Mouse (Mus musculus): ENCODE results near the gene Cntnap1. TPM values are rescaled to one million over a fixed set of nuclear protein-coding genes. Genes with fewer than 3 reads are reported as not detected.

Cntnap1 gene
- polyA plus RNA-seq, 1 experiment from 2014 or later = 0.39 TPM

DNA sequence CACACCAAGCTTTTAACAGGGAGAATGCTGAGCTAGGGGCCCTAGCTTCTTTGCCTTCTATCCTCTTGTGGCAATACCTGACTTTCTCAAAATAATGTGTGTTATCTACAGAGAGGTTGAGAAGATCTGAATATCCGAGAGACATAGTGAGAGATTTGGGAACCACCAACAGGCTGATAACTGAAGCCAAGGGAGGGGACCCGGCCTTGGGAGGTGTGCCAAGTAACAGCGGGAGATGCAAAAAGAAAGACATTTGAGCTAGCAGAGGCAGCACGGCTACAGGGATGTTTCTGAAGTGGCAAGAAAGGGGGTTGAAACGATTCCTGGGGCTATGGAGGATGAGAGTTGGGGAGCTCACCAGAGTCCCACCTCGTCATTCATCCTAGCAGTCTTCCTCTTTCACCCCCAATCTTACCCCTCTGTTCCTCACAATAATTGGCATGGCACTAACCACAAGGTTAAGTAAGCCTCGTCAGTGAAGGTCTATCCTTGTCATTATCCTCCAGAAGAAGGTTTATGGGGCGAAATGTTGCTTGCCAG lies 59.1 kb downstream of the Cntnap1 start:
- no peaks in the 10 kb centered on the region; the same call in 1 of the 2 replicates for H3K27me3 ChIP-seq (replicated peaks; ENCODE audit: control insufficient read depth, insufficient read depth, low read length)
- ATAC-seq = no peak
- H3K27ac ChIP-seq (ENCODE audit: low read depth, low read length) = peak overlapping the region; percentile 53; the same call in 1 of the 2 replicates
- peaks cover 7% of the 10 kb centered on the region for H3K4me1 ChIP-seq (ENCODE audit: control insufficient read depth, insufficient read depth, low read length)
- no peak overlapping the region for H3K9ac ChIP-seq (ENCODE audit: low read length)
- H3K4me3 ChIP-seq (ENCODE audit: low read depth, low read length) = no peak overlapping the region
- no peaks in the 10 kb centered on the region for H3K36me3 ChIP-seq (ENCODE audit: control insufficient read depth, insufficient read depth, low read length)
- WGBS = 22% methylated on average over 8 of the region's 8 CpGs
- no peaks in the 10 kb centered on the region for H3K9me3 ChIP-seq (replicated peaks; ENCODE audit: control insufficient read depth, low read length)
- DNase-seq (ENCODE audit: low spot score) = no peak
- H3K4me2 ChIP-seq (ENCODE audit: low read length) = no peak overlapping the region

DNA sequence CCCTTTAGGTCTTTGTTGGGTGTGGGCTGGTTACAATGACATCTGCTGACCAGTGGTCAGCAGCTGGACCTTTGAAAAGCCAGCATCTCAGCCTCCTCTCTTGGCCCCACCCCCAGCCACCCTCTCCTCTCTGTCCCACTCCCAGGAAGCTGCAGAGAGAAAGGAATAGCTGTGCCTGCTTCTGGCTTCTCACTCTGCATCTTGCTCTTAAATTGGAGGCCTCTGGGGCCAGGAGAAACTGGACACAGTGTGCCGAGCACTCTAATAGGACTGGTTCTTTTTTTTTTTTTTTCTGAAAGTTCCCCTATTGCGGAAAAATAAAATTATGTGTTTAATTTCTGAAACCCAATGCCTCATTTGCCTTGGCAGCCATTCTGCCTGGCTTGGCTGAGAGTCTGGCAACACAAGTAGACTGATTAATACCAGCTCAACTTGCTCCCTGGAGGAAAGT lies 59.8 kb downstream of the Cntnap1 start:
- Histone ChIP-seq H3K9ac (ENCODE audit: low read length) (no peak overlapping the region), H3K27ac (ENCODE audit: low read depth, low read length) (peak overlapping the region; percentile 53; the same call in 1 of the 2 replicates), H3K27me3 (replicated peaks; ENCODE audit: control insufficient read depth, insufficient read depth, low read length) (no peaks in the 10 kb centered on the region; the same call in 1 of the 2 replicates), H3K4me1 (ENCODE audit: control insufficient read depth, insufficient read depth, low read length) (peaks cover 7% of the 10 kb centered on the region), H3K36me3 (ENCODE audit: control insufficient read depth, insufficient read depth, low read length) (no peaks in the 10 kb centered on the region), H3K4me3 (ENCODE audit: low read depth, low read length) (no peak overlapping the region), H3K4me2 (ENCODE audit: low read length) (no peak overlapping the region), H3K9me3 (replicated peaks; ENCODE audit: control insufficient read depth, low read length) (no peaks in the 10 kb centered on the region)
- no peak for ATAC-seq
- WGBS = 33% methylated on average over 2 of the region's 2 CpGs
- no peak for DNase-seq (ENCODE audit: low spot score)

DNA sequence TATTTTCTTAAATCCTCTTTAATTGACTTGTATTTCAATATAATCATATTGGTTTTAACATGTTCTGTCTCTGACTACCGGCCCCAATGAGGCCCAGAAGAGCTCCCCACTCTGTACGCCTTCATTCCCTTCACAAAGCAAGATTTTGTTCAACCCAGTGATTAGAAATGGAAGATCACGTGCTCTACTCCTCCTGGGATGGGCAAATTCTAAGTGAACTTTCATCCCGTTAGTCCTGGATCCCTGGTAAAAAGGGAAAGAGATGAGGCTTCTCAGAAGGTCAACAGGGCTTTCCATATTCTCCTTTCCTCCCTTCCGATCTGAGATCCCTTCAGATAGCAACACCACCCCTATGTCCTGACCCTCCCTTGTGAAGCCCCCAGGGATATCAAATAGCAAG lies 60.2 kb downstream of the Cntnap1 start:
- Histone ChIP-seq H3K4me2 (ENCODE audit: low read length) (no peak overlapping the region), H3K4me1 (ENCODE audit: control insufficient read depth, insufficient read depth, low read length) (peaks cover 7% of the 10 kb centered on the region), H3K9ac (ENCODE audit: low read length) (no peak overlapping the region), H3K27me3 (replicated peaks; ENCODE audit: control insufficient read depth, insufficient read depth, low read length) (no peaks in the 10 kb centered on the region; the same call in 1 of the 2 replicates), H3K4me3 (ENCODE audit: low read depth, low read length) (no peak overlapping the region), H3K9me3 (replicated peaks; ENCODE audit: control insufficient read depth, low read length) (no peaks in the 10 kb centered on the region), H3K36me3 (ENCODE audit: control insufficient read depth, insufficient read depth, low read length) (no peaks in the 10 kb centered on the region), H3K27ac (ENCODE audit: low read depth, low read length) (peak overlapping the region; percentile 44; the same call in 1 of the 2 replicates)
- DNase-seq (ENCODE audit: low spot score) (no peak), ATAC-seq (no peak)
- WGBS = 13% methylated on average over 5 of the region's 5 CpGs

DNA sequence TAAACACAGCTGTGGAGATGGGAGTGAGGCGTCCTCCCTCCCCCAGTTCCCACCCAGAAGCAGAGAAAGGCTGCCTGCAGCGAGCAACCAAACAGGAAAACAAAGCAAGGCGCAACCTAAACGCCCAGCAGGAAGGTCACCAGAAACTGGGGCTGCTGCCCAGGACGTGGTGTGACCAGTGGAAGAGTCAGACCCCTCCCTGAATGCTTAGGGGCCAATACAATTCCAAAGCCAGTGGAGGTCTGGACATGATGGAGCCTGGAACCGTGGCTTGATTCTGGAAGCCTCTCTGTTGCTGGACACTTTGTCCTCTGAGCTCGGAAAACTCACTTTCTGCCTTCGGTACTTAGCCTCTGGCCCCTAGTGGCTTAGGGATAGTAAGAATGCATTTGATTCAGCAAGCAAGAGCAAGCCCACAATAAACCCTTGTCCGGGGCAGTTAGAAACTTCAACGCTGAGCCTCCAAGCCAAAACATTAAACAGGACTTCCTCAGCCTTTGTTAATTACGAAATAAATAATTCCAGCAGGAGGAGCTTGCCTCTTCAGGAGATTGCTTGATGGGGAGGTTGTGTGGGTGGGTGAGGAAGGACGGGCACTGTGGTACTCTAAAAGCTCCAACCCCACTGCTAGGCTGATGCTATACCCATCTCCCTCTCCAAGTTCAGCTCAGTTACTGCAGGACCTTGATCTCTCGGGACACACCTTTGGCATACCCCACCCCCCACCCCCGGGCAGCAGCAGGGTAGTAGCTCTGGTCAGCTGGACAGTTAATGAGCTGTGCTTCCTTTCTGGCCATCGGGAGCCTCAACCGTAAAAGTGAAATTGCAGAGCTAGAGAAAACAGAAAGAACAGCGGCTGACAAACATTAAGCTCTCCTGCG lies 60.9 kb downstream of the Cntnap1 start:
- ATAC-seq (no peak), DNase-seq (ENCODE audit: low spot score) (no peak)
- no peak overlapping the region for H3K9ac ChIP-seq (ENCODE audit: low read length)
- H3K36me3 ChIP-seq (ENCODE audit: control insufficient read depth, insufficient read depth, low read length) = no peaks in the 10 kb centered on the region
- H3K27me3 ChIP-seq (replicated peaks; ENCODE audit: control insufficient read depth, insufficient read depth, low read length) = no peaks in the 10 kb centered on the region; the same call in 1 of the 2 replicates
- no peak overlapping the region for H3K4me2 ChIP-seq (ENCODE audit: low read length)
- H3K4me1 ChIP-seq (ENCODE audit: control insufficient read depth, insufficient read depth, low read length) = peaks cover 7% of the 10 kb centered on the region
- peak overlapping the region; percentile 44 for H3K27ac ChIP-seq (ENCODE audit: low read depth, low read length)
- H3K4me3 ChIP-seq (ENCODE audit: low read depth, low read length) = no peak overlapping the region
- no peaks in the 10 kb centered on the region for H3K9me3 ChIP-seq (replicated peaks; ENCODE audit: control insufficient read depth, low read length)
- WGBS = 16% methylated on average over 18 of the region's 18 CpGs

DNA sequence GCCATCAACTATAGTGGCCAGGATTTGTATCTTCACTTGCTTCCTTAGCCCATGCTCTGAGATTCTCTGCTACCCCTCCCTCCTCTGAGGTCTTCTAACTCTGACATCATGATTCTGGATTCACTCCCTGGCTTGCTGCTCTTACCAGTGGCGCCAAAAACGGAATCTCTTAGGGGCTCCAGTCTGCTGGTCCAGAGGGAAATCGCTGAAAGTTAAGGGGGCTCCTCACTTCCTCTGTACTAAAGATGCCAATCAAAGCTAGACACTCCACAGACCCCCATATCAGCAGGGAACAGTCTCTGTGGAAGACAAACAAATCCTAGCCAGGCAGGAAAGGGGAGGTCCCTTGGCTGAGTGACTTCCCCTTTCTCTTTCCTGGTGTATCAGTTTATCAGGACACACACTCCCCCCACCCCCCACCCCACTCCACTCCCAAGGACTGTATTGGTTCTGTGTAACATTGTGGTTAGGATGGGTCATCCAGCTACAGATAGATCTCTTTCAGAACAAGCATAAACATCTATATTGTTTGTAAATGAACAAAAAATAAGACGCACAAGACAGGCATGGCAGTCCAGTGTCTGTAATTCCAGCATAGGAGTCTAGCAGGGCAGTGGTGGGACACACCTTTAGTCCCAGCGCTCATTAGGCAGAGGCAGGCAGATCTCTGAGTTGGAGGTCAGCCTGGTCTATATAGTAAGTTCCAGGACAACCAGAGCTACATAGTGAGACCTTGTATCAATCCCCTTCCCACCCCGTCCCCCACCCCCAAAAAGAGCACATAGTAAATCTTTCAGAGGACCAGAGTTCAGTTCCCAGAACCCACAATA lies 61.9 kb downstream of the Cntnap1 start:
- Histone ChIP-seq H3K27me3 (replicated peaks; ENCODE audit: control insufficient read depth, insufficient read depth, low read length) (no peaks in the 10 kb centered on the region; the same call in 1 of the 2 replicates), H3K9me3 (replicated peaks; ENCODE audit: control insufficient read depth, low read length) (no peaks in the 10 kb centered on the region), H3K9ac (ENCODE audit: low read length) (no peak overlapping the region), H3K4me2 (ENCODE audit: low read length) (no peak overlapping the region), H3K4me1 (ENCODE audit: control insufficient read depth, insufficient read depth, low read length) (peaks cover 5% of the 10 kb centered on the region), H3K27ac (ENCODE audit: low read depth, low read length) (no peak overlapping the region), H3K4me3 (ENCODE audit: low read depth, low read length) (no peak overlapping the region), H3K36me3 (ENCODE audit: control insufficient read depth, insufficient read depth, low read length) (no peaks in the 10 kb centered on the region)
- DNase-seq (ENCODE audit: low spot score) = no peak
- WGBS = 60% methylated on average over 6 of the region's 6 CpGs
- ATAC-seq = no peak

DNA sequence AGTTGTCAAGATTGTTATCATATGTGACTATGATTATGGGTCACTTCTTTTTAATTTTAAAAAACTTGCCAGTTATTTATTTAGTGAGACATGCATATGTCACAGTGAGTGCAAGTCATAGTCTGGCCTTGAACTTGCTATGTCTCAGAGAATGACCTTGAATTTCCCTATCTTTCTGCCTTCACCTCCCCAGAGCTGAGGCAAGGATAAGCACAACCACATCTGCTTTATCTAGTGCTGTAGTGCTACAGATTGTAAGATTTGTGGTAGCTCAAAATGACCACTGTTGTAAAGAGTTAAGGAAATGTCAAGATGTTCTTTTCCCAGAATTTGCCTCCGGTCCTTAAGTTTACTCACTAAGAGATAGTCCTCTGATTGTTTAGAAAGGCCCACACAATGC lies 62.9 kb downstream of the Cntnap1 start:
- H3K4me1 ChIP-seq (ENCODE audit: control insufficient read depth, insufficient read depth, low read length) = peaks cover 5% of the 10 kb centered on the region
- H3K36me3 ChIP-seq (ENCODE audit: control insufficient read depth, insufficient read depth, low read length) = no peaks in the 10 kb centered on the region
- H3K4me3 ChIP-seq (ENCODE audit: low read depth, low read length) = no peak overlapping the region
- WGBS = 84% methylated on average over 1 of the region's 1 CpGs
- ATAC-seq (no peak), DNase-seq (ENCODE audit: low spot score) (no peak)
- no peaks in the 10 kb centered on the region; the same call in 1 of the 2 replicates for H3K27me3 ChIP-seq (replicated peaks; ENCODE audit: control insufficient read depth, insufficient read depth, low read length)
- no peaks in the 10 kb centered on the region for H3K9me3 ChIP-seq (replicated peaks; ENCODE audit: control insufficient read depth, low read length)
- no peak overlapping the region for H3K9ac ChIP-seq (ENCODE audit: low read length)
- no peak overlapping the region for H3K27ac ChIP-seq (ENCODE audit: low read depth, low read length)
- no peak overlapping the region for H3K4me2 ChIP-seq (ENCODE audit: low read length)

DNA sequence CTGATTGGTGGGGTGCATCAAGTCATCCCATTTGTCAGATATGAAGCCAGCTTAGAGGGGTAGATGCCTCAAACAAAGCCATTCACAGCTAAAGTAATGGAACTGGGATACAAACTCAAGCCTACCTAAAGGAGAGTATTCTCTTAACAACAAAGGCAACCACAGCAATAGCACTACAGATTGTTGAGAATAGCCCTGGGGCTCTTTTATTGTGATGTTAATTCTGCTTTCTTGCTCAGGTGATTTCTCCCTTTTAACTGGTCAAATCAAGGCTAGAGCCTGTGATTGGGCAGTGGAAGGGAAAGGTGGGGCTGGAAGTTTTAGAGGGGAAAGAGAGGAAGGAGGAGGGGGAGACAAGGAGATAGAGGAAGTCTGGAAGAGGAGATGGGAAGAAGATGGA lies 63.8 kb downstream of the Cntnap1 start:
- H3K27me3 ChIP-seq (replicated peaks; ENCODE audit: control insufficient read depth, insufficient read depth, low read length) = no peaks in the 10 kb centered on the region; the same call in 1 of the 2 replicates
- H3K4me3 ChIP-seq (ENCODE audit: low read depth, low read length) = no peak overlapping the region
- no peak for ATAC-seq
- DNase-seq (ENCODE audit: low spot score) = no peak
- H3K4me1 ChIP-seq (ENCODE audit: control insufficient read depth, insufficient read depth, low read length) = peaks cover 5% of the 10 kb centered on the region
- no peak overlapping the region for H3K4me2 ChIP-seq (ENCODE audit: low read length)
- H3K9me3 ChIP-seq (replicated peaks; ENCODE audit: control insufficient read depth, low read length) = no peaks in the 10 kb centered on the region
- no peaks in the 10 kb centered on the region for H3K36me3 ChIP-seq (ENCODE audit: control insufficient read depth, insufficient read depth, low read length)
- no peak overlapping the region for H3K27ac ChIP-seq (ENCODE audit: low read depth, low read length)
- H3K9ac ChIP-seq (ENCODE audit: low read length) = no peak overlapping the region

DNA sequence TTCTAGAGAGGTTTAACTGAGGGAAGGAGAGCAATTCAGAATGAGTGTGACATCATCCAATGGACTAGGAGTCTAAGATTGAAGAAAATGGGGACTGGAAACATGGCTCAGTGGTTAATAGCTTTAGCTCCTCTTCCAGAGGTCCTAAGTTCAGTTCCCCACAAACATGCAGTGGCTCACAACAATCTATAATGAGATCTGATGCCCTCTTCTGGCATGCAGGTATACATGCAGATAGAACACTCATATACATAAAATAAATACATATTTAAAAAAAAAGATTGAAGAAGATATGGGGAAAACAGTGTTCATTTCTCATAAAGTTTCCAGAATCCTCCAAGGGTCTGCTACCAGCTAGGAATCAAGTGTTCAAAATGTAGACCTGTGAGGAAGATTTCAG lies 65.1 kb downstream of the Cntnap1 start:
- H3K4me1 ChIP-seq (ENCODE audit: control insufficient read depth, insufficient read depth, low read length) = peaks cover 5% of the 10 kb centered on the region
- ATAC-seq (no peak), DNase-seq (ENCODE audit: low spot score) (no peak)
- H3K4me2 ChIP-seq (ENCODE audit: low read length) = no peak overlapping the region
- H3K27ac ChIP-seq (ENCODE audit: low read depth, low read length) = no peak overlapping the region
- H3K27me3 ChIP-seq (replicated peaks; ENCODE audit: control insufficient read depth, insufficient read depth, low read length) = no peaks in the 10 kb centered on the region; the same call in 1 of the 2 replicates
- no peaks in the 10 kb centered on the region for H3K9me3 ChIP-seq (replicated peaks; ENCODE audit: control insufficient read depth, low read length)
- no peak overlapping the region for H3K4me3 ChIP-seq (ENCODE audit: low read depth, low read length)
- H3K9ac ChIP-seq (ENCODE audit: low read length) = no peak overlapping the region
- H3K36me3 ChIP-seq (ENCODE audit: control insufficient read depth, insufficient read depth, low read length) = no peaks in the 10 kb centered on the region
